In genomic region chr9:44306532-44306931, GRCm38 (mm10) we compare ENCODE assay signal across 21 mouse cellular contexts. TPM values are rescaled to one million over a fixed set of nuclear protein-coding genes. Genes with fewer than 3 reads are reported as not detected.
DNase-seq lines count a peak whose midpoint lies in the region; ATAC-seq and TF ChIP-seq lines count a peak whose summit lies in the region.
"Had no signal": no experiment of that assay in that cellular context is flagged by ENCODE, and none has a peak within 500 bp of the region (broad histone marks: within the 10 kb centered on the region; RNA-seq: fewer than 3 reads in every experiment).

No protein-coding gene starts in this region.

- H3K4me3 ChIP-seq in heart, adult 2 months = no peak overlapping the region
- no peak overlapping the region for H3K4me3 ChIP-seq in liver, embryonic 12.5 days
- H3K4me3 ChIP-seq in liver, embryonic 11.5 days (ENCODE audit: low read depth, low read length) = no peak overlapping the region
- H3K4me3 ChIP-seq in liver, embryonic 15.5 days (replicated peaks) = no peak overlapping the region
- H3K4me3 ChIP-seq in hindbrain, embryonic 10.5 days = no peak overlapping the region

- no peak for TF ChIP-seq EP300 in heart, adult 2 months (IDR thresholded peaks at IDR 0.05; ENCODE audit: insufficient read depth, low read depth, low read length)

- no peaks in the 10 kb centered on the region for H3K9me3 ChIP-seq in liver, embryonic 12.5 days (replicated peaks)
- no peaks in the 10 kb centered on the region for H3K9me3 ChIP-seq in liver, embryonic 11.5 days (ENCODE audit: control insufficient read depth, low read length)
- no peaks in the 10 kb centered on the region for H3K9me3 ChIP-seq in liver, embryonic 15.5 days (replicated peaks)
- H3K9me3 ChIP-seq in hindbrain, embryonic 10.5 days = no peaks in the 10 kb centered on the region
- H3K9me3 ChIP-seq: embryonic facial prominence, embryonic 12.5 days; intestine, embryonic 15.5 days; midbrain, embryonic 12.5 days had no signal

- H3K79me2 ChIP-seq in heart, adult 2 months (replicated peaks; ENCODE audit: control insufficient read depth, insufficient read depth, low read length) = peaks cover 2% of the 10 kb centered on the region; the same call in 1 of the 2 replicates

- peak; percentile 89 for DNase-seq in heart, adult 11 months
- DNase-seq in heart, adult 2 months = no peak
- DNase-seq in liver, embryonic 11.5 days (ENCODE audit: low spot score) = no peak
- DNase-seq in A20 (ENCODE audit: low read depth, low spot score) = peak; percentile 62
- no peak for DNase-seq in hindbrain, embryonic 10.5 days (ENCODE audit: low spot score)
- DNase-seq: adrenal gland, adult 2 months; adrenal gland, postnatal 36 days; cerebellum, adult 8-10 months; embryo, embryonic 11 days; kidney, adult 2 months; kidney, postnatal 10 days; layer of hippocampus, adult 9-11 months; lung, postnatal 36 days; right cerebral cortex, postnatal 14 days had no signal

- H3K9ac ChIP-seq in heart, adult 2 months (ENCODE audit: low read depth, low read length) = no peak overlapping the region
- H3K9ac ChIP-seq in liver, embryonic 12.5 days = no peak overlapping the region
- H3K9ac ChIP-seq in liver, embryonic 11.5 days (ENCODE audit: low read depth, low read length) = no peak overlapping the region
- no peak overlapping the region for H3K9ac ChIP-seq in liver, embryonic 15.5 days
- H3K9ac ChIP-seq: embryonic facial prominence, embryonic 12.5 days; midbrain, embryonic 12.5 days had no signal

- peaks cover 3% of the 10 kb centered on the region for H3K4me1 ChIP-seq in heart, adult 2 months (ENCODE audit: control insufficient read depth, insufficient read depth, low read length)
- H3K4me1 ChIP-seq in liver, embryonic 12.5 days = peaks cover 46% of the 10 kb centered on the region
- H3K4me1 ChIP-seq in liver, embryonic 11.5 days (replicated peaks; ENCODE audit: control insufficient read depth, insufficient read depth, low read length) = peaks cover 11% of the 10 kb centered on the region
- H3K4me1 ChIP-seq in liver, embryonic 15.5 days (replicated peaks) = peaks cover 55% of the 10 kb centered on the region
- H3K4me1 ChIP-seq in hindbrain, embryonic 10.5 days (replicated peaks) = peaks cover 33% of the 10 kb centered on the region

- no peak for ATAC-seq in liver, embryonic 12.5 days
- no peak for ATAC-seq in liver, embryonic 11.5 days (replicated peaks; ENCODE audit: low FRiP score)
- no peak for ATAC-seq in liver, embryonic 15.5 days (ENCODE audit: insufficient read depth)

- intact Hi-C loops in heart, adult 2 months (cut with DNase I) = loop anchor here (5.0 kb wide), 1 partner anchor 36 kb away; the partner anchor contains the start of gene Hmbs

- no peaks in the 10 kb centered on the region for H3K36me3 ChIP-seq in heart, adult 2 months (ENCODE audit: control insufficient read depth, insufficient read depth, low read length)
- H3K36me3 ChIP-seq in liver, embryonic 12.5 days = peaks cover 38% of the 10 kb centered on the region
- peaks cover 10% of the 10 kb centered on the region for H3K36me3 ChIP-seq in liver, embryonic 11.5 days (ENCODE audit: control insufficient read depth, insufficient read depth, low read length)
- H3K36me3 ChIP-seq in liver, embryonic 15.5 days (replicated peaks) = peaks cover 40% of the 10 kb centered on the region
- H3K36me3 ChIP-seq in hindbrain, embryonic 10.5 days = peaks cover 24% of the 10 kb centered on the region

- no peak overlapping the region for H3K27ac ChIP-seq in heart, adult 2 months
- H3K27ac ChIP-seq in liver, embryonic 12.5 days = 0 out of 2 replicates have a peak overlapping the region, but pooled peaks have one; percentile 55
- no peak overlapping the region for H3K27ac ChIP-seq in liver, embryonic 11.5 days (ENCODE audit: low read depth, low read length)
- H3K27ac ChIP-seq in liver, embryonic 15.5 days (replicated peaks) = peak overlapping the region; percentile 91; the same call in 1 of the 2 replicates
- no peak overlapping the region for H3K27ac ChIP-seq in hindbrain, embryonic 10.5 days
- H3K27ac ChIP-seq: embryonic facial prominence, embryonic 12.5 days; intestine, embryonic 15.5 days had no signal

- no peak for TF ChIP-seq POLR2A in heart, adult 2 months (IDR thresholded peaks at IDR 0.05; ENCODE audit: insufficient read depth, low read depth, low read length)

- H3K27me3 ChIP-seq in heart, adult 2 months (ENCODE audit: control insufficient read depth, insufficient read depth, low read length) = no peaks in the 10 kb centered on the region
- H3K27me3 ChIP-seq in liver, embryonic 12.5 days (replicated peaks) = no peaks in the 10 kb centered on the region
- no peaks in the 10 kb centered on the region for H3K27me3 ChIP-seq in liver, embryonic 11.5 days (replicated peaks; ENCODE audit: control insufficient read depth, insufficient read depth, low read length)
- H3K27me3 ChIP-seq in liver, embryonic 15.5 days = no peaks in the 10 kb centered on the region
- peaks cover 14% of the 10 kb centered on the region for H3K27me3 ChIP-seq in hindbrain, embryonic 10.5 days (ENCODE audit: insufficient read depth, poor library complexity, severe bottlenecking)
- H3K27me3 ChIP-seq: intestine, embryonic 15.5 days; midbrain, embryonic 12.5 days had no signal

- H3K4me2 ChIP-seq in liver, embryonic 12.5 days = peak overlapping the region; percentile 88
- H3K4me2 ChIP-seq in liver, embryonic 11.5 days = no peak overlapping the region
- peak overlapping the region; percentile 82 for H3K4me2 ChIP-seq in liver, embryonic 15.5 days

- 84% methylated on average over 6 of the region's 6 CpGs for WGBS in heart, adult 2 months
- WGBS in liver, embryonic 12.5 days (ENCODE audit: insufficient replicate concordance) = 87% methylated on average over 6 of the region's 6 CpGs
- 83% methylated on average over 6 of the region's 6 CpGs for WGBS in liver, embryonic 11.5 days
- WGBS in liver, embryonic 15.5 days (ENCODE audit: insufficient replicate concordance) = 88% methylated on average over 6 of the region's 6 CpGs
- 88% methylated on average over 6 of the region's 6 CpGs for WGBS in hindbrain, embryonic 10.5 days

- no peak for TF ChIP-seq CTCF in heart, adult 2 months (IDR thresholded peaks at IDR 0.05)

RNA-seq across cellular contexts. Expression of gene Hinfp, which starts 1.1 kb away (rescaled TPM):
- 10 to 100 TPM in 1 of 2 experiments, 1 to 10 TPM in 1; 6.9 to 10.2 TPM for total RNA-seq in heart, adult 2 months (2021)
- polyA plus RNA-seq in heart, adult 2 months (2012; rRNA removed) = 12.6 and 16.0 TPM in 2 replicates
- polyA plus RNA-seq in liver, embryonic 12.5 days (2016; fragmentation: Nextera tagmentation; extraction: Ambion mirVana) = 16.2 and 17.2 TPM in 2 replicates
- 19.3 and 20.2 TPM in 2 replicates for polyA plus RNA-seq in liver, embryonic 11.5 days (2014; fragmentation: Nextera tagmentation; extraction: Ambion mirVana)
- polyA plus RNA-seq in liver, embryonic 15.5 days (2015; fragmentation: Nextera tagmentation; extraction: Ambion mirVana) = 12.7 and 14.2 TPM in 2 replicates
- 30.0 and 30.7 TPM in 2 replicates for polyA plus RNA-seq in hindbrain, embryonic 10.5 days (2016; fragmentation: Nextera tagmentation; extraction: Ambion mirVana)

RNA-seq across cellular contexts. Expression of gene C2cd2l, which starts 13.6 kb away (rescaled TPM):
- total RNA-seq in heart, adult 2 months (2021) = 10 to 100 TPM; 14.4 to 15.7 TPM
- polyA plus RNA-seq in heart, adult 2 months (2012; rRNA removed) = 20.4 and 29.9 TPM in 2 replicates
- polyA plus RNA-seq in liver, embryonic 12.5 days (2016; fragmentation: Nextera tagmentation; extraction: Ambion mirVana) = 12.3 and 13.0 TPM in 2 replicates
- polyA plus RNA-seq in liver, embryonic 11.5 days (2014; fragmentation: Nextera tagmentation; extraction: Ambion mirVana) = 8.9 and 9.3 TPM in 2 replicates
- polyA plus RNA-seq in liver, embryonic 15.5 days (2015; fragmentation: Nextera tagmentation; extraction: Ambion mirVana) = 9.6 and 10.4 TPM in 2 replicates
- polyA plus RNA-seq in hindbrain, embryonic 10.5 days (2016; fragmentation: Nextera tagmentation; extraction: Ambion mirVana) = 9.8 and 17.5 TPM in 2 replicates

RNA-seq across cellular contexts. Expression of gene Abcg4, which starts 18.1 kb away (rescaled TPM):
- total RNA-seq in heart, adult 2 months (2021) = under 1 TPM; 0.42 to 0.75 TPM
- 1.9 and 2.1 TPM in 2 replicates for polyA plus RNA-seq in heart, adult 2 months (2012; rRNA removed)
- 20.1 and 21.7 TPM in 2 replicates for polyA plus RNA-seq in liver, embryonic 12.5 days (2016; fragmentation: Nextera tagmentation; extraction: Ambion mirVana)
- polyA plus RNA-seq in liver, embryonic 11.5 days (2014; fragmentation: Nextera tagmentation; extraction: Ambion mirVana) = 11.6 and 13.8 TPM in 2 replicates
- 16.4 and 18.6 TPM in 2 replicates for polyA plus RNA-seq in liver, embryonic 15.5 days (2015; fragmentation: Nextera tagmentation; extraction: Ambion mirVana)
- 4.3 and 7.2 TPM in 2 replicates for polyA plus RNA-seq in hindbrain, embryonic 10.5 days (2016; fragmentation: Nextera tagmentation; extraction: Ambion mirVana)
- total RNA-seq: liver, adult 2 months had no signal
- polyA plus RNA-seq: activated CD4-positive, CD25-positive, alpha-beta regulatory T cell, adult 4 months had no signal

RNA-seq across cellular contexts. Expression of gene Dpagt1, which starts 19.3 kb away (rescaled TPM):
- total RNA-seq in heart, adult 2 months (2021) = 10 to 100 TPM; 18.9 to 20.6 TPM
- 34.3 and 51.3 TPM in 2 replicates for polyA plus RNA-seq in heart, adult 2 months (2012; rRNA removed)
- polyA plus RNA-seq in liver, embryonic 12.5 days (2016; fragmentation: Nextera tagmentation; extraction: Ambion mirVana) = 21.9 and 24.0 TPM in 2 replicates
- polyA plus RNA-seq in liver, embryonic 11.5 days (2014; fragmentation: Nextera tagmentation; extraction: Ambion mirVana) = 39.5 and 41.9 TPM in 2 replicates
- 17.9 and 18.4 TPM in 2 replicates for polyA plus RNA-seq in liver, embryonic 15.5 days (2015; fragmentation: Nextera tagmentation; extraction: Ambion mirVana)
- polyA plus RNA-seq in hindbrain, embryonic 10.5 days (2016; fragmentation: Nextera tagmentation; extraction: Ambion mirVana) = 46.2 and 46.7 TPM in 2 replicates

RNA-seq across cellular contexts. Expression of gene H2afx, which starts 28.0 kb away (rescaled TPM):
- total RNA-seq in heart, adult 2 months (2021) = 10 to 100 TPM; 12.8 TPM
- polyA plus RNA-seq in heart, adult 2 months (2012; rRNA removed) = 12.7 and 14.2 TPM in 2 replicates
- 233 and 239 TPM in 2 replicates for polyA plus RNA-seq in liver, embryonic 12.5 days (2016; fragmentation: Nextera tagmentation; extraction: Ambion mirVana)
- 250 TPM in 2 replicates for polyA plus RNA-seq in liver, embryonic 11.5 days (2014; fragmentation: Nextera tagmentation; extraction: Ambion mirVana)
- 226 and 228 TPM in 2 replicates for polyA plus RNA-seq in liver, embryonic 15.5 days (2015; fragmentation: Nextera tagmentation; extraction: Ambion mirVana)
- 548 and 554 TPM in 2 replicates for polyA plus RNA-seq in hindbrain, embryonic 10.5 days (2016; fragmentation: Nextera tagmentation; extraction: Ambion mirVana)

Comparison
In these comparisons a context has a peak if more than half of its experiments do, and no peak if none do; other contexts are left out.
1. DNase-seq: peak in heart, adult 11 months (single experiment) and A20 (single experiment); none in heart, adult 2 months (0 of 2), liver, embryonic 11.5 days (single experiment) and hindbrain, embryonic 10.5 days (single experiment).
2. H3K27ac ChIP-seq: peak in liver, embryonic 12.5 days (single experiment) and liver, embryonic 15.5 days (single experiment); none in heart, adult 2 months (single experiment), liver, embryonic 11.5 days (single experiment) and hindbrain, embryonic 10.5 days (single experiment).